In genomic region chr16:18052322-18052721, GRCm38 (mm10) we compare ENCODE assay signal across 10 mouse cellular contexts. TPM values are rescaled to one million over a fixed set of nuclear protein-coding genes. Genes with fewer than 3 reads are reported as not detected.
DNase-seq lines count a peak whose midpoint lies in the region; ATAC-seq and TF ChIP-seq lines count a peak whose summit lies in the region.
"Had no signal": no experiment of that assay in that cellular context is flagged by ENCODE, and none has a peak within 500 bp of the region (broad histone marks: within the 10 kb centered on the region; RNA-seq: fewer than 3 reads in every experiment).

No protein-coding gene starts in this region.

- dilution Hi-C loops in CH12.LX (cut with MboI; ENCODE audit: extremely low pct_ligation_motif_present, extremely low pct_unique_long_range_greater_than_20kb, low sequenced_read_pairs) = no loop called here

- no peak for TF ChIP-seq CTCF in CH12.LX (conservative IDR thresholded peaks at IDR 0.05 in 1 of 2, IDR thresholded peaks at IDR 0.05 in 1 of 2; ENCODE audit: low read depth in 2 of 2, low read length in 2 of 2)

- no peaks in the 10 kb centered on the region for H3K79me2 ChIP-seq in CH12.LX (replicated peaks; ENCODE audit: control insufficient read depth, extremely low read depth, insufficient read depth, poor library complexity, severe bottlenecking)

- H3K27ac ChIP-seq in kidney, embryonic 14.5 days (ENCODE audit: low read depth, low read length) = no peak overlapping the region
- no peak overlapping the region for H3K27ac ChIP-seq in CH12.LX (ENCODE audit: insufficient read depth, low read depth)
- no peak overlapping the region for H3K27ac ChIP-seq in hindbrain, embryonic 10.5 days
- H3K27ac ChIP-seq in limb, embryonic 13.5 days = no peak overlapping the region
- H3K27ac ChIP-seq: embryonic facial prominence, embryonic 13.5 days had no signal

- H3K27me3 ChIP-seq in kidney, embryonic 14.5 days (ENCODE audit: control insufficient read depth, insufficient read depth, low read length) = no peaks in the 10 kb centered on the region
- H3K27me3 ChIP-seq in CH12.LX (replicated peaks) = peaks cover 76% of the 10 kb centered on the region
- H3K27me3 ChIP-seq in hindbrain, embryonic 10.5 days (ENCODE audit: insufficient read depth, poor library complexity, severe bottlenecking) = no peaks in the 10 kb centered on the region
- H3K27me3 ChIP-seq in limb, embryonic 13.5 days = 0 out of 2 replicates have a peak, but pooled peaks cover 3% of the 10 kb centered on the region

- no peak overlapping the region for H3K4me2 ChIP-seq in kidney, embryonic 14.5 days (replicated peaks; ENCODE audit: low read depth, low read length)
- peak overlapping the region; percentile 21 for H3K4me2 ChIP-seq in CH12.LX (ENCODE audit: insufficient read depth, low read depth, poor library complexity, severe bottlenecking)
- peak overlapping the region; percentile 39; the same call in 1 of the 2 replicates for H3K4me2 ChIP-seq in limb, embryonic 13.5 days (replicated peaks)

- 58% methylated on average over 7 of the region's 7 CpGs for WGBS in kidney, embryonic 14.5 days
- WGBS in hindbrain, embryonic 10.5 days = 57% methylated on average over 7 of the region's 7 CpGs
- 55% methylated on average over 7 of the region's 7 CpGs for WGBS in limb, embryonic 13.5 days

- no peak for TF ChIP-seq EP300 in CH12.LX (IDR thresholded peaks at IDR 0.05; ENCODE audit: low read length)

- H3K4me3 ChIP-seq in kidney, embryonic 14.5 days (ENCODE audit: low read length) = no peak overlapping the region
- peak overlapping the region in 1 of 3 experiments; percentile 4 for H3K4me3 ChIP-seq in CH12.LX (replicated peaks in 1 of 3; ENCODE audit: low read depth in 2 of 3, low read length in 2 of 3, poor library complexity in 1 of 3)
- H3K4me3 ChIP-seq in hindbrain, embryonic 10.5 days = peak overlapping the region; percentile 12; the same call in 1 of the 2 replicates
- H3K4me3 ChIP-seq in limb, embryonic 13.5 days = no peak overlapping the region
- H3K4me3 ChIP-seq: embryonic facial prominence, embryonic 13.5 days had no signal

- H3K9me3 ChIP-seq in kidney, embryonic 14.5 days (ENCODE audit: control insufficient read depth, low read length) = no peaks in the 10 kb centered on the region
- no peaks in the 10 kb centered on the region for H3K9me3 ChIP-seq in CH12.LX (replicated peaks; ENCODE audit: low read length)
- H3K9me3 ChIP-seq in hindbrain, embryonic 10.5 days = no peaks in the 10 kb centered on the region
- no peaks in the 10 kb centered on the region for H3K9me3 ChIP-seq in limb, embryonic 13.5 days
- H3K9me3 ChIP-seq: embryonic facial prominence, embryonic 13.5 days had no signal

- TF ChIP-seq RAD21 in CH12.LX (IDR thresholded peaks at IDR 0.05; ENCODE audit: low read depth, low read length) = no peak

- in situ Hi-C loops in CH12.LX (cut with MboI; ENCODE audit: low pct_ligation_motif_present, low pct_unique_long_range_greater_than_20kb, low sequenced_read_pairs) = no loop called here

- ATAC-seq in kidney, embryonic 14.5 days (ENCODE audit: low FRiP score, low TSS enrichment) = peak; percentile 38
- 0 out of 2 replicates have a peak, but pooled peaks have one; percentile 31 for ATAC-seq in limb, embryonic 13.5 days (ENCODE audit: low FRiP score, low read depth)
- ATAC-seq in granulocyte monocyte progenitor cell, adult 5-6 weeks (replicated peaks; ENCODE audit: poor library complexity, severe bottlenecking) = no peak

- H3K36me3 ChIP-seq in kidney, embryonic 14.5 days (ENCODE audit: control insufficient read depth, insufficient read depth, low read length) = no peaks in the 10 kb centered on the region
- no peaks in the 10 kb centered on the region for H3K36me3 ChIP-seq in CH12.LX (replicated peaks in 1 of 2; ENCODE audit: control insufficient read depth in 1 of 2, insufficient read depth in 1 of 2, low read length in 1 of 2)
- no peaks in the 10 kb centered on the region for H3K36me3 ChIP-seq in hindbrain, embryonic 10.5 days
- H3K36me3 ChIP-seq in limb, embryonic 13.5 days = no peaks in the 10 kb centered on the region
- H3K36me3 ChIP-seq: embryonic facial prominence, embryonic 13.5 days had no signal

- DNase-seq in kidney, adult 8-10 months = no peak
- DNase-seq in CH12.LX (ENCODE audit: extremely low read depth) = no peak
- no peak for DNase-seq in hindbrain, embryonic 10.5 days (ENCODE audit: low spot score)
- DNase-seq in frontal cortex, postnatal 36 days (ENCODE audit: low spot score in 2 of 2) = no peak
- DNase-seq in thymus, adult 18-20 months = no peak

- H3K9ac ChIP-seq in kidney, embryonic 14.5 days (ENCODE audit: low read depth, low read length) = no peak overlapping the region
- no peak overlapping the region for H3K9ac ChIP-seq in CH12.LX (ENCODE audit: insufficient read depth, low read depth)
- H3K9ac ChIP-seq in limb, embryonic 13.5 days = no peak overlapping the region
- H3K9ac ChIP-seq: liver, postnatal 0 days had no signal

- no peaks in the 10 kb centered on the region for H3K4me1 ChIP-seq in kidney, embryonic 14.5 days (ENCODE audit: control insufficient read depth, insufficient read depth, low read length)
- peaks cover 6 to 23% of the 10 kb centered on the region in 2 experiments for H3K4me1 ChIP-seq in CH12.LX (ENCODE audit: control insufficient read depth in 1 of 2, insufficient read depth in 2 of 2)
- H3K4me1 ChIP-seq in hindbrain, embryonic 10.5 days (replicated peaks) = 0 out of 2 replicates have a peak, but pooled peaks cover 4% of the 10 kb centered on the region
- peaks cover 7% of the 10 kb centered on the region for H3K4me1 ChIP-seq in limb, embryonic 13.5 days

- no peak for TF ChIP-seq POLR2A in CH12.LX (IDR thresholded peaks at IDR 0.05; ENCODE audit: low read depth, low read length)

TF ChIP-seq in CH12.LX, 34 proteins besides CTCF, POLR2A, EP300 and RAD21:
- TF ChIP-seq NRF1 (IDR thresholded peaks at IDR 0.05; ENCODE audit: low read depth, low read length) (peak; percentile 78), ELF1 (IDR thresholded peaks at IDR 0.05; ENCODE audit: low read depth, low read length) (no peak), CHD1 (IDR thresholded peaks at IDR 0.05; ENCODE audit: low read depth, low read length) (no peak), MAX (IDR thresholded peaks at IDR 0.05; ENCODE audit: low read length) (no peak)
TF ChIP-seq in CH12.LX: peak in this region for 1.

RNA-seq across cellular contexts. Expression of gene Dgcr6, which starts 0.3 kb away (rescaled TPM):
- 99.0 and 101 TPM in 2 replicates for polyA plus RNA-seq in kidney, embryonic 14.5 days (2014; fragmentation: Nextera tagmentation; extraction: Ambion mirVana)
- total RNA-seq in CH12.LX (2012; rRNA removed) = 38.5 and 41.5 TPM in 2 replicates
- total RNA-seq in CH12.LX (2014; rRNA removed) = 13.0 and 14.6 TPM in 2 replicates
- 32.4 and 40.3 TPM in 2 replicates for polyA plus RNA-seq in CH12.LX (2012; ENCODE audit: insufficient read length, low read depth)
- 153 and 167 TPM in 2 replicates for polyA plus RNA-seq in hindbrain, embryonic 10.5 days (2016; fragmentation: Nextera tagmentation; extraction: Ambion mirVana)
- polyA plus RNA-seq in limb, embryonic 13.5 days (2015; fragmentation: Nextera tagmentation; extraction: Ambion mirVana) = 113 and 115 TPM in 2 replicates
- 22.3 and 53.9 TPM in 2 replicates for total RNA-seq in granulocyte monocyte progenitor cell, adult 5-6 weeks (2014; fragmentation: Nextera tagmentation)
- total RNA-seq in granulocyte monocyte progenitor cell, adult 5-6 weeks (2017) = 19.7 and 24.1 TPM in 2 replicates

RNA-seq across cellular contexts. Expression of gene Prodh, which starts 37.7 kb away (rescaled TPM):
- 21.5 and 21.6 TPM in 2 replicates for polyA plus RNA-seq in kidney, embryonic 14.5 days (2014; fragmentation: Nextera tagmentation; extraction: Ambion mirVana)
- total RNA-seq in CH12.LX (2012; rRNA removed) = 13.0 and 17.0 TPM in 2 replicates
- total RNA-seq in CH12.LX (2014; rRNA removed) = 1.3 and 2.1 TPM in 2 replicates
- polyA plus RNA-seq in CH12.LX (2012; ENCODE audit: insufficient read length, low read depth) = 1.4 and 1.7 TPM in 2 replicates
- 9.7 and 13.4 TPM in 2 replicates for polyA plus RNA-seq in hindbrain, embryonic 10.5 days (2016; fragmentation: Nextera tagmentation; extraction: Ambion mirVana)
- polyA plus RNA-seq in limb, embryonic 13.5 days (2015; fragmentation: Nextera tagmentation; extraction: Ambion mirVana) = 8.8 and 9.5 TPM in 2 replicates
- 30.0 and 39.3 TPM in 2 replicates for total RNA-seq in granulocyte monocyte progenitor cell, adult 5-6 weeks (2014; fragmentation: Nextera tagmentation)
- total RNA-seq in granulocyte monocyte progenitor cell, adult 5-6 weeks (2017) = 57.8 and 64.9 TPM in 2 replicates
